Mouse (Mus musculus) limb, embryonic 10.5 days (tissue): ENCODE measurements around the gene Golga1. TPM values are rescaled to one million over a fixed set of nuclear protein-coding genes. Genes with fewer than 3 reads are reported as not detected.
"Not testable (repeated sequence)": the region's sequence is repeated elsewhere in the genome, so short reads cannot be mapped to it uniquely, and the experiment has no call there.

Experiments used
- DNase-seq: peaks from one replicate; pipeline ENCODE4 v3.0.0-alpha.2; 2017; ENCODE audit warnings: low spot score
- H3K27ac ChIP-seq: fragments of 300-500 bp; sonication (generic); 2 replicates; pipeline ENCODE4 v1.5.1; 2016; ENCODE audit warnings: mild to moderate bottlenecking
- H3K27me3 ChIP-seq: fragments of 300-500 bp; sonication (generic); 2 replicates; pipeline ENCODE4 v1.6.1; 2016; ENCODE audit warnings: low read depth, mild to moderate bottlenecking; ENCODE audit not compliant: poor library complexity, severe bottlenecking
- H3K36me3 ChIP-seq: fragments of 300-500 bp; sonication (generic); 2 replicates; pipeline ENCODE4 v1.6.1; 2016; ENCODE audit warnings: mild to moderate bottlenecking, moderate library complexity
- H3K4me1 ChIP-seq: fragments of 300-500 bp; sonication (generic); 2 replicates; pipeline ENCODE4 v1.6.1; 2016
- H3K4me3 ChIP-seq: fragments of 300-500 bp; sonication (generic); 2 replicates; pipeline ENCODE4 v1.5.1; 2016; ENCODE audit warnings: mild to moderate bottlenecking, moderate library complexity
- H3K9me3 ChIP-seq: fragments of 300-500 bp; sonication (generic); replicated peaks from 2 replicates; pipeline ENCODE4 v1.6.1; 2016; ENCODE audit warnings: mild to moderate bottlenecking
- WGBS: fragments of 180-500 bp; shearing (Covaris S2); methylation state at CpG from one replicate; pipeline ENCODE4 v1.1.7; 2016; 5-methylcytosine and 5-hydroxymethylcytosine counted together
- polyA plus RNA-seq: library from polyadenylated mRNA; unstranded; fragments of >200 nt; fragmentation: Nextera tagmentation; extraction: Ambion mirVana; gene quantifications from 2 replicates; pipeline ENCODE4 v1.2.1, GENCODE M21; 2016

The Golga1 gene
- polyA plus RNA-seq, 1 experiment from 2014 or later = 22.0 TPM

DNA sequence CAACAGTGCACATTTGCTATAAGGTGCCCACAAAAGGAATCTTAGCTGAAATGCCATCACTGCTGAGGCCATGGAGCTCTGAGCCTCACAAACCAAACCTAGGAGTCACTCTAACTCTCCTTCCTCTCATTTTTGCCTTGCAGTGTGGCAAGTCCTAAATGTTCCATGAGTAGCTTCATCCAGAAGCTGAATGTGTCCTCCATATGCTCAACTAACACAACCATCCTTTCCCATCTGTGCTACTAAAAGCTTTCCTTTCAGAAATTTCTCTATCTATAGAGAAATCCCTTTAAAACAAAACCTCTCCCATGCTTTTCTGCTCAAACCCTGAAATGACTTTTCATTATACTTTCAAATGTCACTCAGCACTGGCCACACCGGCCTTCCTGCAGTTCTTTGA, 33.7 kb downstream of the Golga1 start:
- Histone ChIP-seq H3K27me3 (no peaks in the 10 kb centered on the region), H3K4me3 (no peak overlapping the region), H3K27ac (no peak overlapping the region), H3K9me3 (no peaks in the 10 kb centered on the region), H3K4me1 (no peaks in the 10 kb centered on the region), H3K36me3 (peaks cover 87% of the 10 kb centered on the region)
- DNase-seq = no peak
- WGBS = 87% methylated on average over 1 of the region's 1 CpGs

DNA sequence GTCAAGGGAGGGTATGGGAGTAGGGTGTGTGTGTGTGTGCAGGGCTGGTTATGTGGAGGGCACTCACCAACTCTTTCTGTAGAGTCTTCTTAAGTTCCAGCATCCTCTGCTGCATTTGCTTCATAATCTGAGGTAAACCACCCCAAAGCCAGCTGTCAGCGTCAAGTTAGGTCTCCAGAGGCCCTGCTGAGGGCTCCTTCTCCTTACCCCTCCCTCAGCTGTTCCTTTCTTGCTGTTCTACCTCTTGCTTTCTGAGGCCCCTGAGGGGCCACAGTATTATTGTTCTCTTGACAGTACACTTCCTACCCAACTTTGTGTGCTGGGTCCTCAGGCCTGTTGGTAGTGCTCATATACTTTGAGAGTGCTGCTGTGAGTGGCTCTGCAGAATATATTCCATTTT, 45.3 kb downstream of the Golga1 start:
- Histone ChIP-seq H3K27ac (no peak overlapping the region), H3K4me3 (no peak overlapping the region), H3K36me3 (peaks cover 92% of the 10 kb centered on the region), H3K9me3 (no peaks in the 10 kb centered on the region), H3K4me1 (no peaks in the 10 kb centered on the region), H3K27me3 (no peaks in the 10 kb centered on the region)
- no peak for DNase-seq
- 100% methylated on average over 1 of the region's 1 CpGs for WGBS

DNA sequence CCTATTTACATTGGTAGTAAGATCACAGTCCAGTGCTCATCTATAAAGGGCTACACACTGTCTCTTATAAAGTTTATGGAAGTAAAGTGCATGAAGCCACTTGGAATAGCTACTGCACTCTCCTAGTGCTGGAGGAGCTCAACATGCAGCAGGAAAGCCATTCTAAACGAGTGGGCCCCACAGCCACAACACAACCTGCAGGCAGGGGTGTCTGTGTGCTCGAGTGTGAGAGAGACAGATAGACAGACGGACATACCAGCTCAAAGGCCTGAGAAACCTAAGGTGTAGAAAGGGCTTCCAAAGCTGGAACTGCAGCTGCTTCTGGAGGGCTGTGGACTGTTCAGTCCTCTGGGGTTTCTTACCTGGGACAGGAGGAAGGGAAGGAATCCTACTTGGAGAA, 48.8 kb downstream of the Golga1 start:
- Histone ChIP-seq H3K36me3 (peaks cover 94% of the 10 kb centered on the region), H3K27me3 (no peaks in the 10 kb centered on the region), H3K4me3 (no peak overlapping the region), H3K4me1 (no peaks in the 10 kb centered on the region), H3K27ac (no peak overlapping the region), H3K9me3 (no peaks in the 10 kb centered on the region)
- DNase-seq = no peak
- 84% methylated on average over 3 of the region's 3 CpGs for WGBS

DNA sequence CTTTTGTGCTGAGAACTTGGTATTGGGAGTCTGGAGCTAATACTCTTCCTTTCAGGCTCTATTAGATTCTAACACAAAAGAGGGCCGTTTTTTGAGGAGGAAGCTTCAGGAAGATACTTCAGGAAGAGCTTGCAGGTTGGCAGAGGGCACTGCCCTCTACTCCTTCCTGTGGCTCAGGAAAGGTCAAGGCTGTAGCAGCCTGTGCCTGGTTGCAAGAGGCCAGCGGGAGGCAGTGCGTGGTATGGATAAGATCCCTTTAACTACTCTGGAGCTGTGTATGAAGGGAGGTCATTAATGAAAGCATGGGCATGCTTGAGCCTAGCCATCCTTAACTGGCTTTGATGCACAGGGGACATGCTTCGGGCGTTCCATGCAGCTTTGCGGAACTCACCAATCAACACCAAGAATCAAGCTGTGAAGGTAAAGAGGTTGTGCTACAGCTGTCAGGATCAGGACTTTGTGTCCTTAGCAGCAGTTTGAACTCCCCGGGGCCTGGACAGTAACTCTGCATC, 52.5 kb downstream of the Golga1 start:
- Histone ChIP-seq H3K27ac (no peak overlapping the region), H3K36me3 (peaks cover 72% of the 10 kb centered on the region), H3K4me3 (no peak overlapping the region), H3K9me3 (no peaks in the 10 kb centered on the region), H3K27me3 (no peaks in the 10 kb centered on the region), H3K4me1 (peaks cover 14% of the 10 kb centered on the region)
- WGBS = 92% methylated on average over 7 of the region's 7 CpGs
- DNase-seq = no peak

DNA sequence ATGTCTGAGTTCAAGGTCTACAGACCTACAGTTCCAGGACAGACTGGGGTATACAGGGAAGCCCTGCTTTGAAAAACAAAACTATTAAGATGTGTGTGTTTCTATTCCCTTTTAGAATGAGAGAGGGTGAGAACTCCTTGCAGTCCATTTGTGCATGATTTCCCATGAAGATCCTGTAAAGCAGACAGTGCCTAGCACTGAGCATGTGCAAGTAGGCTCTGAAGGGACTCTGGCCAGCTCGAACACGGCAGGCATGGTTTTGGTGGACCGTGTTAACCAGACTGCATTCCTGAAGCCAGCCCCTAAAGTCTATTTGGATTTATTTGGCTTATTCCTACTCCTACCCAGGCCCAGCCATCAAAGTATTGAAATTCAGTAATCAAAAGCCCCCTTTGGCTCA, 53.4 kb downstream of the Golga1 start:
- Histone ChIP-seq H3K9me3 (no peaks in the 10 kb centered on the region), H3K4me3 (no peak overlapping the region), H3K27ac (no peak overlapping the region), H3K27me3 (no peaks in the 10 kb centered on the region), H3K4me1 (peaks cover 17% of the 10 kb centered on the region), H3K36me3 (peaks cover 64% of the 10 kb centered on the region)
- WGBS = 93% methylated on average over 3 of the region's 3 CpGs
- no peak for DNase-seq

DNA sequence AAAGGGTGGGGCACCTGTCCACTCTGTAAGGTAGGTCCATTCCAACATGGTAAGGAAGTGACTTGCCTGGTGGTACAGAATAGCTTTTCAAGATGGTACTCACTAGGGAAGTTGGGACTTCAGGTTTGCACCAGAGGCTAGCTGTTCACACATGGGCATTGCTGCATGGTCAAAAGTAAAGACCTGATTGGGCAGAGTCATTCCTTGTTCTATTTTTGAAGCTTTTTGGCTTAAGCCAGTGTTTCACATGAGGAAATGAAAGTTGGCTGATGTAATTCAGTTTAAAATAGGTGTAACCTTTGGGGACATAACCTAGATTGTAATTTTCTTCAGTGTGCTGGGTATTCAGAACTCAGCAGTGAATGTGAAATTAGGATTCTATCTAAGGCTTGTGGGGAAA, 54.1 kb downstream of the Golga1 start:
- H3K27me3 ChIP-seq = no peaks in the 10 kb centered on the region
- H3K9me3 ChIP-seq = no peaks in the 10 kb centered on the region
- H3K36me3 ChIP-seq = peaks cover 57% of the 10 kb centered on the region
- H3K27ac ChIP-seq = no peak overlapping the region
- H3K4me3 ChIP-seq = no peak overlapping the region
- H3K4me1 ChIP-seq = peaks cover 20% of the 10 kb centered on the region
- no peak for DNase-seq

DNA sequence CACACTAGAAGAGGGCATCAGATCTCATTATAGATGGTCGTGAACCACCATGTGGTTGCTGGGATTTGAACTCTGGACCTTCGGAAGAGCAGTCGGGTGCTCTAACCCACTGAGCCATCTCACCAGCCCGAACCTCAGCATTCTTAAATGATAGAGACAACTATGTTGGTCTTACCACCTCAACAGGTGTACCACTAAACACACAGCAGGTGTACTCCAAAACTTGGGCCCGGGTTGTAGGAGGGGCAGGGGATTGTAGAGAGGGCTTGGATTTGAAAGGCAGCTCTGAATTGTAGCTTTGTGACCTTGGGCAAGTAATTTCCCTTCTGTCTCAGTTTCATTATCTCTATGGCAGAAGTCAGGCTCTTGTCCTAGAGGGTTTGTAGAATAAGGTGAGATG, 55.2 kb downstream of the Golga1 start:
- not testable (repeated sequence) for DNase-seq, H3K9me3 ChIP-seq, H3K27me3 ChIP-seq, H3K27ac ChIP-seq, H3K4me3 ChIP-seq
- Histone ChIP-seq H3K36me3 (peaks cover 45% of the 10 kb centered on the region), H3K4me1 (peaks cover 28% of the 10 kb centered on the region)
- 99% methylated on average over 5 of the region's 5 CpGs for WGBS

DNA sequence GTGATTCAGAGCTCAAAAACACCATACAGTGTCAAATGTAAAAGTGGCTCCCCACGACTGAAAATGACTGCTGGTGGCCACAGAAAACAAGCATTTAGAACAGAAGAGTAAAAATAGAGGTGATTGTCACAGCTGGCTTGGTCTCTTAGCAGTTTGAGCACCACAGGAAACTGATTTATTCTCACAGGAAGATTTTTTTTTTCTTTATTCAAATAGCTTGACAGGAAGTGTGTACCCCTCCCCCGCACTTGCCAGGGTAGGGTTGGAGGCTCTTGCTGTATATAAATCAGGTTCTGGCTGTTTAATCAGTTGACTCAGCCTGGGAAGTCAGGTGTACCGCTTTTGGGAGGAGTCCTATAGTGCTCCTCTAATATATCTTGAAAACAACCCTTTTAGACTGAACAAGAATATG, 56.4 kb downstream of the Golga1 start:
- Histone ChIP-seq H3K27ac (peak overlapping the region; percentile 90), H3K4me1 (peaks cover 32% of the 10 kb centered on the region)
- DNase-seq = no peak

DNA sequence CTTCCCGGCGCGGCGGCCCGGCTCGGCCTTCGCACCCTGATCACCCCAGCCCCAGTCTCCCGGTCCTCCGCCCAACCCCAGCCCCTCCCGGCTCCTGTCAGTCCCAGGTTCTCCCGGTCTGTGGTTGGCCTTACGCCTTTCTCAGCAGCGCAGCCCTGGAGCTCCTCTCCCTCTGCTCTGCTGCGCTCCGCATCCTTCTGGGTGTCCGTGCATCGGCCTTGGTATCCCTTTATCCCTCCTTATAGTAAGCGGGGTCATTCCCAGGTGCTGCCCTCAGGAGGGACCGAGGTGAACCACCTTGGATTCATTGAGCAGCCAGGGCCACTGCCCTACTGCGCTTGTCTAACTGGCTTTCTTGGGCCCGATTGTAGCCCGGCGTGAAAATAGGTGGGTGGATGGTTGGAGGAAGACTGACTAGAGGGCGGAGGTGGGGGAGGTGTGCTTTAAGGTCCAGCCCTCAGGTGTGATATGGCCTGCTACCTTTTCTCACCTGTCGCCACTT, 56.9 kb downstream of the Golga1 start:
- peaks cover 38% of the 10 kb centered on the region for H3K4me1 ChIP-seq
- peak overlapping the region; percentile 98 for H3K4me3 ChIP-seq
- DNase-seq = no peak
- H3K9me3 ChIP-seq = no peaks in the 10 kb centered on the region
- no peaks in the 10 kb centered on the region for H3K27me3 ChIP-seq
- peak overlapping the region; percentile 90 for H3K27ac ChIP-seq
- H3K36me3 ChIP-seq = peaks cover 36% of the 10 kb centered on the region
- 2% methylated on average over 25 of the region's 25 CpGs for WGBS

More for the DNA sequence above, 56.4 kb downstream of the Golga1 start:
- Histone ChIP-seq H3K9me3 (no peaks in the 10 kb centered on the region), H3K27me3 (no peaks in the 10 kb centered on the region), H3K36me3 (peaks cover 36% of the 10 kb centered on the region), H3K4me3 (peak overlapping the region; percentile 98)
- 33% methylated on average over 3 of the region's 3 CpGs for WGBS

DNA sequence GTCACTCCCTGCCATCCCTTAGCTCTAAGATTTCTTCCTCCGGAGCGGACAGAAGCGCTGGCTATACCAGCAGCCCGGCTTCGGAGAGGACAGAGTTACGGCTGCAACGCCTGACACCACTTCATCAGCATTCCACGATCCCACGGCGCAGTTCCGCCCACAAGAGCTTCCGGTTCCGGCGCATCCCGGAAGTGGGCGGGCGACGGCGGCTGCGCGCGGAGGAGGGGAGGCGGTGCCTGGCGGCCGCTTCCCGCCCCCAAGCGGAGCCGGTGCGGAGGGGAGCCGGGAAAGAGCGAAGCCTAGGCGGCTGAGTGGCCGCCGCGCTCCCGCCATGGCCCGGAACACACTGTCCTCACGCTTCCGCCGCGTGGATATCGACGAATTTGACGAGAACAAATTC, 57.5 kb downstream of the Golga1 start:
- peak; percentile 98 for DNase-seq
- Histone ChIP-seq H3K4me3 (peak overlapping the region; percentile 98), H3K27ac (peak overlapping the region; percentile 90), H3K4me1 (peaks cover 43% of the 10 kb centered on the region), H3K36me3 (peaks cover 36% of the 10 kb centered on the region), H3K9me3 (no peaks in the 10 kb centered on the region), H3K27me3 (no peaks in the 10 kb centered on the region)
- 0% methylated on average over 43 of the region's 44 CpGs for WGBS

DNA sequence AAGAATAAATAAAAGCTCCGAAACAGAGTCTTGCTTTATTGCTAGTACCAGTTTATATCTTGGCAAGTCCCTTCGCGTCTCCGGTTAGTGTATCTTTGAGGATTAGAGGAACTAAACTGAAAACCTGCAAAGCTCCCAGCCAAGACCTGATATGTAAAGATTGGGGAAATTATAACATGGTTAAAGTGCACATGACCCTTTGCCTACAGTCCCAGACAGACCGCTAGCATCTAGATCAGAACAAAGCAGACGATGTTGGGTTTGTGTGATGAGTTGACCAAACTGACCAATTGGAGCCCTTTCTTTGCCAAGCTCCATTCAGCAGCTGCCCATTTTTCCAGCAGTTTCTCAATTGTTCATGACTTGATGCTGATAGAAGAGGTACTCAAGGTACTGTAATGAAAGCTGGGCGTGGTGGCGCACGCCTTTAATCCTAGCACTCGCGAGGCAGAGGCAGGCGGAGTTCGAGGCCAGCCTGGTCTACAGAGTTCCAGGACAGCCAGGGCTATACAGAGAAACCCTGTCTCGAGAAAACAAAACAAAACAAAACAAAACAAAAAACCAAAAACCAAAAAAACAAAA, 59.1 kb downstream of the Golga1 start:
- peaks cover 37% of the 10 kb centered on the region for H3K36me3 ChIP-seq
- no peaks in the 10 kb centered on the region for H3K27me3 ChIP-seq
- H3K9me3 ChIP-seq = no peaks in the 10 kb centered on the region
- no peak overlapping the region for H3K27ac ChIP-seq
- no peak for DNase-seq
- WGBS = 89% methylated on average over 14 of the region's 14 CpGs
- H3K4me1 ChIP-seq = peaks cover 45% of the 10 kb centered on the region
- H3K4me3 ChIP-seq = peak overlapping the region; percentile 76

DNA sequence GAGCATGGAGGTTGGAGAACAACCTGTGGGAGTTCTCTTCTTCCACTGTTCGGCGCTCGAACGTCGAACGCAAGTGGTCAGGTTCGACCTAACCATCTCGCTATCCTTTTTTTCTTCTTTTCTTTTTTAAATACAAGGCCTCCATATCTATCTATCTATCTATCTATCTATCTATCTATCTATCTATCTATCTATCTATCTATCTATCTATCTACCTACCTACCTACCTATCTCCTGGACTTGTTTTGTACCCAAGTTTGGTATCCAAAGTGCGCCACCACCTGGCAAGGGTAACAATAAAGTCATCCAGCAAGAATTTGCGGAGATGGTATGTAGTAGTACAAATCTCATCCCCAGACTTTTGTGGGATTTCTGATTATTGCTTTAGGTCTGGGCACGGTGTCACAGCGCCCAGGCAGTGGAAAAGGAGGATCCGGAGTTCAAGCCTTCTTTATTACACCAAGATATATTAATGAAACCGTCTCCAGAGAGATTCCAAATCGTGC, 59.7 kb downstream of the Golga1 start, which contains the start of gene Rpl35:
Gene Rpl35 (minus strand): TSS at position 51 of the 506 bp plus-strand sequence.
- peaks cover 45% of the 10 kb centered on the region for H3K4me1 ChIP-seq
- DNase-seq = no peak

DNA sequence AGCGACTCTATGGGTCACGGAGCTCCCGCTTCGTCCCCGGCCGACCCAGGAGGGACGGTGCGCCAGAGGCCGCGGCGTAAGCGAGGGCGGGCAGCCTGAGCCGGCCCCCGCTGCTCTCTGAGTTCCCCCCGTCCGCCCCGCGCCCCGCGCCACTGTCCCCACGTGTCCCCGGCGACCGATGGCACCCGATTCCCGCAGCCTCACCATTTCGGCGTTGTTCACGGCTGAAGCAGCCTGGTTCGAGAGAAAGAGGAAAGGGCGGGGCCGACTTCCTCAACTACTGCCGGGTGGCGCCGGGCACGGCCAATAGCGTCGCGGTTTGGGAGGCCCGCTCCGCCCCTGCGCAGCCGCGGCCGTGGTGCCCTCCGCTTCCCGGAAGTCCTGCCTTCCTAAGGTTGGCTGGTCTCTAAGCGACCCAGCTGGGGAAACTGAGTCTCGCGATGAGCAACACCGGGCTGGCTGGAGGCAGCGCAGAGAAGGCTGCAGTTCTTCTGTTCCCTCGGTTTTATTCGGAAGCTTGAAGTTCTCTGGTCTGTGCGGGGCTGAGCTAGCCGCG, 60.4 kb downstream of the Golga1 start, which contains the start of gene Arpc5l:
Gene Arpc5l (plus strand): TSS at position 469 of the 556 bp plus-strand sequence.
- Histone ChIP-seq H3K9me3 (no peaks in the 10 kb centered on the region), H3K4me3 (peak within 1 kb of the TSS; percentile 76), H3K4me1 (peaks cover 45% of the 10 kb centered on the region), H3K27ac (peak within 1 kb of the TSS; percentile 93), H3K36me3 (peaks cover 43% of the 10 kb centered on the region), H3K27me3 (no peaks in the 10 kb centered on the region)
- DNase-seq = peak; percentile 92
- WGBS = 0% methylated on average over 58 of the region's 58 CpGs

More for the DNA sequence above, 59.7 kb downstream of the Golga1 start, which contains the start of gene Rpl35:
- Histone ChIP-seq H3K4me3 (peak within 1 kb of the TSS; percentile 76), H3K27me3 (no peaks in the 10 kb centered on the region), H3K36me3 (peaks cover 39% of the 10 kb centered on the region), H3K9me3 (no peaks in the 10 kb centered on the region), H3K27ac (peak within 1 kb of the TSS; percentile 93)
- 12% methylated on average over 15 of the region's 15 CpGs for WGBS
